Mouse (Mus musculus) cerebellum, adult 11 months (tissue): ENCODE data around the gene Stim2.
A peak's percentile ranks its signal among the peaks of the same experiment; 100 is the strongest.

Experiments
- DNase-seq: peaks from one replicate; pipeline ENCODE4 v3.0.0; 2022

Gene Stim2

DNA sequence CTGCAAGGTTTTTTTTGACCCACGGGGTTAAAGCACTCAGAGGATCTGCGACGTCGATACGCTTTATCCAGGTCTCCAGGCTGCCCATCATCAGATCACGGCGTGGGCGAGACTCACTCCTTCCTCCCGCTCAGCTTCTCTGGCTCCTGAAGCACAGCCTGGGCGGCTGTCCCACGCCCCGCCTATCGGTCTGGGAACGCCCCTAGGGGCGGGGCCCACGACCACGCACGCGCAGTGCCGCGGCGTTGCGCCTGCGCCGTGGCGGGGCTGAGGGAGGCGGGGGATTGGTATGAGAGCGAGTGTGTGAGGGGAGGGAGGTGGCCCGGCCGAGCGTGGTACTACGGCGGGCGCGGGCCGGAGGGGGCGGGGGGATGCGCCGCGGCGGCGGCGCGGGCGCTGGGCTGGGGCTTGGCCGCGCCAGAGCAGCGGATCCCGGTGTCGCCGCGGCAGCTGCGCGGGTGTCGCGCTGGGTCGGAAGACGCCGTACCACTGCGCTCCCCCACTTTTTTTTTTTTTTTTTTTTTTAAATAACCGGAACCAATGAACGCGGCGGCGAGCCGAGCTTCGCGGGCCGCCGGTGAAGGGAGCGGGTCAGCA lies at the start of gene Stim2:
Gene Stim2, plus strand, starts transcription at position 354 of the 597 bp plus-strand sequence.
- DNase-seq, result peak; percentile 97

GRCm38 (mm10) chr5:53948606-53949266 lies 49.6 kb upstream of the Stim2 start:
- DNase-seq, result no peak

GRCm38 (mm10) chr5:53950189-53950588 lies 48.1 kb upstream of the Stim2 start:
- DNase-seq, result no peak

GRCm38 (mm10) chr5:53953216-53953615 lies 45.1 kb upstream of the Stim2 start:
- DNase-seq, result no peak

DNA sequence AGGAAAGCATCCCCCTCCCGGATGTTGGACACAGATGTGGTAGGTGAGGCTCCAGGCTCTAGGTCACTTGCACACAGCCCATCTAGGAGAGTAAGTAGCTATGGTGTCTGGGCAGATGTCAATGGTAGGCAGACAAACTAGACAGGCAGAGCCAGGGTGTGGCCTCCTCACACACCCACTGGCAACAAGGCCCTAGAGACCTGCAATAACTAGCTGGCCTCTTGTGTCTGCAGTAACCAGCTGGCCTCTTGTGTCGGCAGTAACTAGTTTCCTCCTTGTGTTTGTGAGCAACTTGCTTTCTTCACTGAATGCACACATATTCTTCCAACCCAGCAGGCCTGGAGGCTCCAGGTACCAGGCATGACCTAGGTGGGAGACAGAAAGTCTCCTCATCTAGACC lies 44.5 kb upstream of the Stim2 start:
- no peak for DNase-seq

GRCm38 (mm10) chr5:53955966-53956365 lies 42.3 kb upstream of the Stim2 start:
- DNase-seq, result no peak

GRCm38 (mm10) chr5:53956396-53957314 lies 41.6 kb upstream of the Stim2 start:
- DNase-seq, result no peak

DNA sequence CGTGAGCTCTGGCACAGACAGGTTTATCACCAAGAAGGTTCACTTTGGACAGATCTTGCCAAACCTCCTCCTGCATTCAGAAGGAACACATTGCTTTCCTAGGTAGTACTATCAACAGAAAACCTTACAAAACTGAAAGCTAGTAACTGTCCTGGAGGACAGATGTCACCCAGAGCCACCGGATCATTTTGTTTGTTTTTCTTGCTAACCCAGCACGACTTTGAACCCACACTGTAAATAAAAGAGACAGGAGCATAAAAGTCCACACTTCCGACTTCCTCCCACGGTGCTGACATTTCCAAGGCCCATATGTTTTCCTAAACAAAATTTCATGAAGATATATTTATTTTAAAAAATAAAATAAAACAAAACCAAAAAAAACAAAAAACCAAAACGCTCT lies 41.0 kb upstream of the Stim2 start:
- no peak for DNase-seq

DNA sequence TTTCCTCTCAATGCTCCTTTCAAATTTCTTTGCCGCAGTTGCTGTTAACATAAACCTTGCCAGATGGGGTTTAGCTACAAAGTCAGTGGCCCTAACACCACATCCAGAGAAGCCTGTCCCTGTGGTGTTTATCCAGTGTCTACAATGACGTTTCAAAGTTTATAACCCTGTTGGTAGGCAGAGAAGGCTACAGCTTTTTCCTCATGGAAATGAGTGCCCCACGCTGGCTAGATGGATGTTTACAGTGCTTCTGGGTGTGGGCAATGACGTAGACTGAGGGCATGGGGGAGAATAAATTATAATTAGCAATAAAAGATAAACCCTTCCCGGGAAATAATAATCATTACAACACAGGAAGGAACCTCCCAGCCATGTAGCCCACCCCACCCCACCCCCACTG lies 37.1 kb upstream of the Stim2 start:
- no peak for DNase-seq

GRCm38 (mm10) chr5:53961830-53962515 lies 36.3 kb upstream of the Stim2 start:
- no peak for DNase-seq

- DNase-seq, result no peak
Observed at GRCm38 (mm10) chr5:53965656-53966055, 32.6 kb upstream of the Stim2 start.

DNA sequence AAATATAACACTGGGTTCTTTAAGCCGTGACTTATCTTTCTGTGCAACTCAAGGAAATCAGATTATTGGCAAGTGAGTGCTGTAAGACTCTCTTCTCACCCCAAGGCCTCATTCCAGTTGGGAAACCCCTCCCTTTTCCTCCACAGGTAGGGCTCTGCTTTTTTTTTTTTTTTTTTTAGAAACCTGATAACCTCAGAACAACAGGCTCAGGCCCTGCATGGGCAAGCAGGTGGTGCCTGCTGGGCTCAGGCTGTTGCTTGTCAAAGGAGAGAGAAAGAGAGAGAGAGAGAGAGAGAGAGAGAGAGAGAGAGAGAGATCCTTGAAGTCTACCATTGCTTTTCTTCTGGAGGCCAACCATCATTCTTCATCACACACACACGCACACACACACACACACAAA lies 30.7 kb upstream of the Stim2 start:
- no peak for DNase-seq

GRCm38 (mm10) chr5:53970178-53970577 lies 28.1 kb upstream of the Stim2 start:
- no peak for DNase-seq

DNA sequence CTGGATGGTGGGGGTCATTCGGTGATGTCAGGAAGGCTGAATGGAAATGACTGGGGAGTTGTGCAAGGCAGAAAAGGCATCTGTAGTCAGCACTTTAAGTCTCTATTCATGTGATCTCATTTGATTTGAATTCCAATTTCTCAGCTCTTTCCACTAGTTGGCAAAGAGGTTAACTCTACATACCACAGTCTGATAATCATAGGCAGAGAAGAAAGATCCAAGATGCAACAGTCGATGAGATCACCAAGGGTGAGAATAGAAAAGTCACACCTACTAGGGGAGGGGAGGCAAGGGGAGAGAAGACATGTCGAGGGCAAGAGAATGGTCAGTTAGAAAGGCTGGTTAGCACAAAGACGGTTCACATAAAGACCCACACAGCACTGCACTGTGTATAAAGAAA lies 27.1 kb upstream of the Stim2 start:
- no peak for DNase-seq

GRCm38 (mm10) chr5:53972905-53973304 lies 25.4 kb upstream of the Stim2 start:
- no peak for DNase-seq

DNA sequence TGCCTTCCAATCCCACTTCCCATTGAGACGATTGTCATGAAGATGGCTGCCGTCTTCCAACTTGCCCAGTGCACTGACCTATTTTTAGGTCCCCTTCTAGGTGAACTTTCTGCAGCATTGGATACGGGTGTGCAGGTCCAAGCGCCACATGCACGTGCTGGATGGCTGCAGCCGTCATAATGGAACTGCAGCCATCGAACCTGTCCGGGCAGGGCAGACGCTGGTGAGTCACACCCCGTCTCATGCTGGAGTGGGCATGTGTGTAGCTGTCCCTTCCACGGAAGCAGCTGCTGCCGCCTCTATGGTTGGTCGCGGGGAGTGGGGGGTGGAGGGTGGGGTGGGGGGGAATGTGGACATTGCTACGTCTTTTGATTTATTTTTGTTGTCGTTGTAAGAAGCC lies 21.8 kb upstream of the Stim2 start:
- DNase-seq, result no peak

DNA sequence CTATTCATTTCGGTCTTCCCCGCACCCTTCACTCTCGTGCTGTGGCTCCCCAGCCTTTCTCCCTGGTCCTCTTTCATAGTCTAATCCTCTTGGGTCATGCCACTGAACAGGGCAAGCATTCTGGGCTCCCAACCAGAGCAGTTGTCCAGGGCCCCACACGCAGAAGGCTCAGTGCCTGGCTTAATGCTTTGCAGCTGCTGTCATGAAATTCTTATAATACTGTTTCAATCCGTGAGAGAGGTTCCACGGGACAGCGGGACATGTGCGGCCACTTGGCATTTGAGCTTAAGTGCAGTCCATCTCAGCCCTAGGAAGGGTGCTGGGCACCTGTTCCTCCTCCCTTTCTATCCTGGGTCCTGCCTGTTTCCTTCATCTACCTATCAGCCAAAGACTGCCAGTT lies 21.2 kb upstream of the Stim2 start:
- DNase-seq, result no peak

- DNase-seq, result no peak
Observed at GRCm38 (mm10) chr5:53983358-53983757, 14.9 kb upstream of the Stim2 start.

DNA sequence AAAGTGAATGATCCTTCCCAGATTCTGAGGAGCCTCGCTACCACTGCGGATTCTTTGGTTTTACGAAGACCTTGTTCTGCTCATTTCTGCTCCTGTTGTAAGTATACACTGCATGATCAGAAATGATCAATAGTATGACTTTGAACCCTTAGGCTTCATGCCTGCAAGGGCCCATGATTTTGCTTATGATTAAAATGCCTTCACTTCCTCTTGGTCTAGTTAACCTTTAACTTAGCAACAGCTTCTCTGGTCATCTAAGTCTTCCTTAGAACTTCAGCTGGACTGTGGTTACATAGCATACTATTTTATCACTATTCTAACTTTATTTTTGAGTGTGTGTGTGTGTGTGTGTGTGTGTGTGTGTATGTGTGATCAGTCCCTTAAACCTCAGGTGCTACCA lies 12.7 kb upstream of the Stim2 start:
- no peak for DNase-seq

- DNase-seq, result no peak
Observed at GRCm38 (mm10) chr5:53987496-53987895, 10.8 kb upstream of the Stim2 start.

GRCm38 (mm10) chr5:53988053-53988452 lies 10.2 kb upstream of the Stim2 start:
- no peak for DNase-seq

- DNase-seq, result peak; percentile 33
Observed at GRCm38 (mm10) chr5:53992616-53993015, 5.7 kb upstream of the Stim2 start.

- no peak for DNase-seq
Observed at GRCm38 (mm10) chr5:53994576-53994975, 3.7 kb upstream of the Stim2 start.
